Mouse (Mus musculus) brain, embryonic 18.5 days (tissue): Measurements from ENCODE around the gene Gdpd4.

Experiments
- DNase-seq: peaks from one replicate; pipeline ENCODE4 v3.0.0-alpha.2; 2012; ENCODE audit warnings: low read depth, low spot score

Gene Gdpd4

GRCm38 (mm10) chr7:98084541-98085293 is 165.0 kb downstream of the Gdpd4 start:
- DNase-seq: no peak

- no peak for DNase-seq
Measured at GRCm38 (mm10) chr7:98085314-98085713, 165.6 kb downstream of the Gdpd4 start.

- no peak for DNase-seq
Measured at GRCm38 (mm10) chr7:98086346-98086745, 166.6 kb downstream of the Gdpd4 start.

- no peak for DNase-seq
Measured at GRCm38 (mm10) chr7:98095852-98096251, 176.1 kb downstream of the Gdpd4 start.

- no peak for DNase-seq
Measured at GRCm38 (mm10) chr7:98097557-98097956, 177.8 kb downstream of the Gdpd4 start.
